Mouse (Mus musculus): Measurements from ENCODE around the gene Apba2. TPM values are rescaled to one million over a fixed set of nuclear protein-coding genes. Genes with fewer than 3 reads are reported as not detected.

The Apba2 gene
- polyA plus RNA-seq (2015; fragmentation: Nextera tagmentation; extraction: Ambion mirVana): 2.1 and 2.9 TPM in 2 replicates

GRCm38 (mm10) chr7:64501536-64502270 is at the start of gene Apba2:
Apba2 (plus strand) TSS chr7:64501706.
- ATAC-seq (ENCODE audit: borderline replicate concordance, extremely low read depth, low FRiP score, low TSS enrichment): peak; percentile 58
- Histone ChIP-seq H3K27me3 (peaks cover 42% of the 10 kb centered on the region), H3K4me1 (peaks cover 14% of the 10 kb centered on the region)

GRCm38 (mm10) chr7:64451861-64452382 is 49.6 kb upstream of the Apba2 start:
- H3K9me3 ChIP-seq: no peaks in the 10 kb centered on the region
- 49% methylated on average over 5 of the region's 5 CpGs for WGBS
- H3K9ac ChIP-seq: no peak overlapping the region
- no peaks in the 10 kb centered on the region for H3K27me3 ChIP-seq
- H3K4me3 ChIP-seq: no peak overlapping the region
- H3K36me3 ChIP-seq: no peaks in the 10 kb centered on the region
- no peak overlapping the region for H3K27ac ChIP-seq
- no peak overlapping the region for H3K4me2 ChIP-seq
- no peaks in the 10 kb centered on the region for H3K4me1 ChIP-seq
- ATAC-seq (ENCODE audit: borderline replicate concordance, extremely low read depth, low FRiP score, low TSS enrichment): no peak

More at GRCm38 (mm10) chr7:64501536-64502270, at the start of gene Apba2:
- H3K4me2 ChIP-seq: peak within 1 kb of the TSS; percentile 95
- H3K27ac ChIP-seq: no peak within 1 kb of the TSS
- peak within 1 kb of the TSS; percentile 51 for H3K4me3 ChIP-seq
- under 1% methylated on average over 88 of the region's 96 CpGs for WGBS
- no peaks in the 10 kb centered on the region for H3K36me3 ChIP-seq
- H3K9ac ChIP-seq: peak within 1 kb of the TSS; percentile 23; the same call in 1 of the 2 replicates
- no peaks in the 10 kb centered on the region for H3K9me3 ChIP-seq

- 76% methylated on average over 4 of the region's 4 CpGs for WGBS
- no peaks in the 10 kb centered on the region for H3K36me3 ChIP-seq
These were observed 48.9 kb upstream of the Apba2 start for GRCm38 (mm10) chr7:64452471-64453222.

GRCm38 (mm10) chr7:64456176-64456575 is 45.3 kb upstream of the Apba2 start:
- H3K4me3 ChIP-seq: no peak overlapping the region
- no peaks in the 10 kb centered on the region for H3K4me1 ChIP-seq
- H3K27me3 ChIP-seq: no peaks in the 10 kb centered on the region
- H3K4me2 ChIP-seq: no peak overlapping the region
- H3K27ac ChIP-seq: no peak overlapping the region
- ATAC-seq (ENCODE audit: borderline replicate concordance, extremely low read depth, low FRiP score, low TSS enrichment): no peak
- H3K36me3 ChIP-seq: no peaks in the 10 kb centered on the region
- no peak overlapping the region for H3K9ac ChIP-seq
- 76% methylated on average over 4 of the region's 4 CpGs for WGBS
- no peaks in the 10 kb centered on the region for H3K9me3 ChIP-seq

More at GRCm38 (mm10) chr7:64452471-64453222, 48.9 kb upstream of the Apba2 start:
- Histone ChIP-seq H3K9ac (no peak overlapping the region), H3K27me3 (no peaks in the 10 kb centered on the region), H3K4me1 (no peaks in the 10 kb centered on the region), H3K4me3 (no peak overlapping the region), H3K9me3 (no peaks in the 10 kb centered on the region), H3K4me2 (no peak overlapping the region), H3K27ac (no peak overlapping the region)
- no peak for ATAC-seq (ENCODE audit: borderline replicate concordance, extremely low read depth, low FRiP score, low TSS enrichment)

GRCm38 (mm10) chr7:64456676-64457075 is 44.8 kb upstream of the Apba2 start:
- H3K9ac ChIP-seq: no peak overlapping the region
- WGBS: 70% methylated on average over 3 of the region's 3 CpGs
- no peaks in the 10 kb centered on the region for H3K9me3 ChIP-seq
- ATAC-seq (ENCODE audit: borderline replicate concordance, extremely low read depth, low FRiP score, low TSS enrichment): no peak
- H3K4me1 ChIP-seq: no peaks in the 10 kb centered on the region
- H3K27me3 ChIP-seq: no peaks in the 10 kb centered on the region
- H3K36me3 ChIP-seq: no peaks in the 10 kb centered on the region
- no peak overlapping the region for H3K4me2 ChIP-seq
- H3K27ac ChIP-seq: no peak overlapping the region
- H3K4me3 ChIP-seq: no peak overlapping the region

GRCm38 (mm10) chr7:64457811-64458210 is 43.7 kb upstream of the Apba2 start:
- 85% methylated on average over 2 of the region's 2 CpGs for WGBS
- Histone ChIP-seq H3K9ac (no peak overlapping the region), H3K27me3 (no peaks in the 10 kb centered on the region), H3K27ac (no peak overlapping the region), H3K9me3 (no peaks in the 10 kb centered on the region), H3K36me3 (no peaks in the 10 kb centered on the region), H3K4me2 (no peak overlapping the region), H3K4me1 (no peaks in the 10 kb centered on the region), H3K4me3 (no peak overlapping the region)
- ATAC-seq (ENCODE audit: borderline replicate concordance, extremely low read depth, low FRiP score, low TSS enrichment): no peak

GRCm38 (mm10) chr7:64497438-64497837 is 4.1 kb upstream of the Apba2 start:
- Histone ChIP-seq H3K4me1 (peaks cover 11% of the 10 kb centered on the region), H3K36me3 (no peaks in the 10 kb centered on the region), H3K4me3 (no peak overlapping the region), H3K9me3 (no peaks in the 10 kb centered on the region), H3K9ac (no peak overlapping the region), H3K27me3 (peaks cover 20% of the 10 kb centered on the region), H3K27ac (no peak overlapping the region), H3K4me2 (no peak overlapping the region)
- no peak for ATAC-seq (ENCODE audit: borderline replicate concordance, extremely low read depth, low FRiP score, low TSS enrichment)
- 32% methylated on average over 10 of the region's 10 CpGs for WGBS

GRCm38 (mm10) chr7:64502271-64503180 is 1.0 kb downstream of the Apba2 start:
- Histone ChIP-seq H3K9me3 (no peaks in the 10 kb centered on the region), H3K36me3 (no peaks in the 10 kb centered on the region), H3K27ac (no peak overlapping the region), H3K4me3 (peak overlapping the region; percentile 51), H3K4me2 (peak overlapping the region; percentile 95), H3K9ac (peak overlapping the region; percentile 23; the same call in 1 of the 2 replicates), H3K27me3 (peaks cover 42% of the 10 kb centered on the region), H3K4me1 (peaks cover 14% of the 10 kb centered on the region)
- peak; percentile 8; the same call in 1 of the 2 replicates for ATAC-seq (ENCODE audit: borderline replicate concordance, extremely low read depth, low FRiP score, low TSS enrichment)
- 3% methylated on average over 46 of the region's 47 CpGs for WGBS

- 74% methylated on average over 6 of the region's 6 CpGs for WGBS
- H3K27me3 ChIP-seq: peaks cover 42% of the 10 kb centered on the region
These were observed 2.1 kb downstream of the Apba2 start for GRCm38 (mm10) chr7:64503641-64504040.

GRCm38 (mm10) chr7:64504691-64505231 is 3.3 kb downstream of the Apba2 start:
- no peak; the same call in 1 of the 2 replicates for ATAC-seq (ENCODE audit: borderline replicate concordance, extremely low read depth, low FRiP score, low TSS enrichment)
- Histone ChIP-seq H3K27me3 (peaks cover 42% of the 10 kb centered on the region), H3K9ac (no peak overlapping the region), H3K36me3 (no peaks in the 10 kb centered on the region), H3K4me2 (no peak overlapping the region), H3K9me3 (no peaks in the 10 kb centered on the region), H3K27ac (no peak overlapping the region), H3K4me1 (peaks cover 14% of the 10 kb centered on the region), H3K4me3 (no peak overlapping the region)
- 23% methylated on average over 7 of the region's 8 CpGs for WGBS

More at GRCm38 (mm10) chr7:64503641-64504040, 2.1 kb downstream of the Apba2 start:
- no peak for ATAC-seq (ENCODE audit: borderline replicate concordance, extremely low read depth, low FRiP score, low TSS enrichment)
- H3K9ac ChIP-seq: no peak overlapping the region
- H3K36me3 ChIP-seq: no peaks in the 10 kb centered on the region
- H3K27ac ChIP-seq: no peak overlapping the region
- H3K9me3 ChIP-seq: no peaks in the 10 kb centered on the region
- H3K4me3 ChIP-seq: no peak overlapping the region
- no peak overlapping the region for H3K4me2 ChIP-seq
- H3K4me1 ChIP-seq: peaks cover 14% of the 10 kb centered on the region

- Histone ChIP-seq H3K36me3 (no peaks in the 10 kb centered on the region), H3K27me3 (peaks cover 40% of the 10 kb centered on the region), H3K9ac (no peak overlapping the region), H3K4me3 (no peak overlapping the region), H3K27ac (no peak overlapping the region), H3K4me2 (no peak overlapping the region), H3K4me1 (peaks cover 14% of the 10 kb centered on the region), H3K9me3 (no peaks in the 10 kb centered on the region)
- WGBS: 68% methylated on average over 3 of the region's 3 CpGs
- ATAC-seq (ENCODE audit: borderline replicate concordance, extremely low read depth, low FRiP score, low TSS enrichment): no peak
These were observed 4.1 kb downstream of the Apba2 start for GRCm38 (mm10) chr7:64505571-64505970.
